Mouse (Mus musculus): ENCODE data around the gene Gm8011. TPM values are rescaled to one million over a fixed set of nuclear protein-coding genes. Genes with fewer than 3 reads are reported as not detected.
"Not testable (repeated sequence)": the region's sequence is repeated elsewhere in the genome, so short reads cannot be mapped to it uniquely, and the experiment has no call there.

The Gm8011 gene
- polyA plus RNA-seq (2015; fragmentation: Nextera tagmentation; extraction: Ambion mirVana) = not detected in 2 replicates

- WGBS = 62% methylated on average over 2 of the region's 2 CpGs
- H3K4me2 ChIP-seq; ATAC-seq (replicated peaks); H3K9ac ChIP-seq; H3K27me3 ChIP-seq (replicated peaks); H3K4me3 ChIP-seq; H3K36me3 ChIP-seq (replicated peaks); H3K4me1 ChIP-seq; H3K27ac ChIP-seq; H3K9me3 ChIP-seq: not testable (repeated sequence)
Measured at GRCm38 (mm10) chr14:42463581-42463980, at the start of gene Gm8011. Gene Gm8011 (plus strand): TSS chr14:42463881.

- not testable (repeated sequence) for ATAC-seq (replicated peaks)
- WGBS = 98% methylated on average over 2 of the region's 4 CpGs
Measured at GRCm38 (mm10) chr14:42439573-42439972, 24.1 kb upstream of the Gm8011 start, which contains the start of gene Gm8005. Gene Gm8005 (minus strand): TSS chr14:42439673.

GRCm38 (mm10) chr14:42502249-42502648 lies 38.6 kb downstream of the Gm8011 start, which contains the start of gene Gm8020:
Gene Gm8020 (minus strand): TSS chr14:42502349.
- WGBS = 80% methylated on average over 2 of the region's 3 CpGs
- H3K9ac ChIP-seq; H3K4me3 ChIP-seq; ATAC-seq (replicated peaks); H3K36me3 ChIP-seq (replicated peaks); H3K4me1 ChIP-seq; H3K4me2 ChIP-seq; H3K27me3 ChIP-seq (replicated peaks); H3K9me3 ChIP-seq; H3K27ac ChIP-seq: not testable (repeated sequence)

More at GRCm38 (mm10) chr14:42439573-42439972, 24.1 kb upstream of the Gm8011 start, which contains the start of gene Gm8005:
- H3K27me3 ChIP-seq (replicated peaks); H3K9ac ChIP-seq; H3K4me2 ChIP-seq; H3K4me3 ChIP-seq; H3K4me1 ChIP-seq; H3K9me3 ChIP-seq; H3K27ac ChIP-seq; H3K36me3 ChIP-seq (replicated peaks): not testable (repeated sequence)

Other genes with a start within 250 kb of the Gm8011 start
- gene Gm17026, start 203.8 kb upstream of the Gm8011 start, polyA plus RNA-seq (2015; fragmentation: Nextera tagmentation; extraction: Ambion mirVana) = not detected in 2 replicates
- gene Gm9611, start 166.5 kb upstream of the Gm8011 start, polyA plus RNA-seq (2015; fragmentation: Nextera tagmentation; extraction: Ambion mirVana) = not detected in 2 replicates
- gene Gm7995, start 153.7 kb upstream of the Gm8011 start, polyA plus RNA-seq (2015; fragmentation: Nextera tagmentation; extraction: Ambion mirVana) = not detected in 2 replicates
- not detected in 2 replicates for gene Gm8005, start 24.2 kb upstream of the Gm8011 start, polyA plus RNA-seq (2015; fragmentation: Nextera tagmentation; extraction: Ambion mirVana)
- not detected in 2 replicates for gene Gm8020, start 38.5 kb downstream of the Gm8011 start, polyA plus RNA-seq (2015; fragmentation: Nextera tagmentation; extraction: Ambion mirVana)
- not detected in 2 replicates for gene Gm8024, start 60.4 kb downstream of the Gm8011 start, polyA plus RNA-seq (2015; fragmentation: Nextera tagmentation; extraction: Ambion mirVana)
- gene Gm17124, start 136.0 kb downstream of the Gm8011 start, polyA plus RNA-seq (2015; fragmentation: Nextera tagmentation; extraction: Ambion mirVana) = not detected in 2 replicates
- gene Gm3633, start 178.0 kb downstream of the Gm8011 start, polyA plus RNA-seq (2015; fragmentation: Nextera tagmentation; extraction: Ambion mirVana) = not detected in 2 replicates
- gene Gm10378, start 192.1 kb downstream of the Gm8011 start, polyA plus RNA-seq (2015; fragmentation: Nextera tagmentation; extraction: Ambion mirVana) = not detected in 2 replicates

All from midbrain, embryonic 15.5 days (tissue).